Mouse (Mus musculus) spleen, postnatal 36 days (tissue): ENCODE measurements around the gene Acvrl1.

ENCODE experiments used
- DNase-seq, 2 experiments: peaks; one replicate each; pipeline ENCODE4 v3.0.0; 2022; ENCODE audit warnings: low spot score in 2 of 2, mixed read lengths in 1 of 2

The Acvrl1 gene

GRCm38 (mm10) chr15:101142672-101143071 is 14.3 kb downstream of the Acvrl1 start:
- no peak for DNase-seq

GRCm38 (mm10) chr15:101143494-101143893 is 15.2 kb downstream of the Acvrl1 start:
- no peak for DNase-seq

- no peak for DNase-seq
Measured at GRCm38 (mm10) chr15:101144176-101144575, 15.9 kb downstream of the Acvrl1 start.

- peak in 1 of 2 experiments; percentile 33 for DNase-seq
Measured at GRCm38 (mm10) chr15:101144779-101145178, 16.5 kb downstream of the Acvrl1 start.

GRCm38 (mm10) chr15:101145424-101146099 is 17.2 kb downstream of the Acvrl1 start:
- DNase-seq = peak; percentile 91 to 92

GRCm38 (mm10) chr15:101146100-101146965 is 18.0 kb downstream of the Acvrl1 start:
- peak in 1 of 2 experiments; percentile 43 for DNase-seq

GRCm38 (mm10) chr15:101147115-101147909 is 19.0 kb downstream of the Acvrl1 start:
- peak; percentile 38 to 52 for DNase-seq

- no peak for DNase-seq
Measured at GRCm38 (mm10) chr15:101147910-101148273, 19.6 kb downstream of the Acvrl1 start.

- DNase-seq = no peak
Measured at GRCm38 (mm10) chr15:101148604-101149003, 20.3 kb downstream of the Acvrl1 start.

GRCm38 (mm10) chr15:101151409-101152261 is 23.3 kb downstream of the Acvrl1 start:
- no peak for DNase-seq

GRCm38 (mm10) chr15:101154700-101155616 is 26.6 kb downstream of the Acvrl1 start:
- no peak for DNase-seq

GRCm38 (mm10) chr15:101160128-101160527 is 31.8 kb downstream of the Acvrl1 start:
- no peak for DNase-seq

GRCm38 (mm10) chr15:101160591-101160990 is 32.3 kb downstream of the Acvrl1 start:
- DNase-seq = no peak

GRCm38 (mm10) chr15:101161534-101161933 is 33.2 kb downstream of the Acvrl1 start:
- DNase-seq = no peak

- no peak for DNase-seq
Measured at GRCm38 (mm10) chr15:101163056-101163458, 34.7 kb downstream of the Acvrl1 start.

GRCm38 (mm10) chr15:101163854-101164253 is 35.5 kb downstream of the Acvrl1 start:
- no peak for DNase-seq

GRCm38 (mm10) chr15:101164291-101164690 is 36.0 kb downstream of the Acvrl1 start:
- no peak for DNase-seq

GRCm38 (mm10) chr15:101165658-101166437 is 37.5 kb downstream of the Acvrl1 start:
- DNase-seq = no peak

- DNase-seq = no peak
Measured at GRCm38 (mm10) chr15:101167553-101167952, 39.2 kb downstream of the Acvrl1 start.
